Mouse (Mus musculus) myocyte (in vitro differentiated cells): ENCODE measurements around the gene Itgb1bp1. TPM values are rescaled to one million over a fixed set of nuclear protein-coding genes. Genes with fewer than 3 reads are reported as not detected.
A peak's percentile ranks its signal among the peaks of the same experiment; 100 is the strongest.

ENCODE experiments used
- H3K27me3 ChIP-seq: one replicate; pipeline ENCODE4 v1.6.1; 2011; ENCODE audit not compliant: control insufficient read depth, insufficient read depth, insufficient read length
- H3K36me3 ChIP-seq: one replicate; pipeline ENCODE4 v1.6.1; 2011; ENCODE audit not compliant: control insufficient read depth, insufficient read depth
- H3K4me2 ChIP-seq: one replicate; pipeline ENCODE4 v1.6.1; 2011; ENCODE audit warnings: low read depth, control low read depth
- H3K4me3 ChIP-seq: one replicate; pipeline ENCODE4 v1.5.1; 2011; ENCODE audit warnings: mild to moderate bottlenecking, control low read depth, moderate library complexity
- H3K79me2 ChIP-seq: one replicate; pipeline ENCODE4 v1.6.1; 2011; ENCODE audit not compliant: control insufficient read depth, insufficient read depth
- H3ac ChIP-seq: one replicate; pipeline ENCODE4 v1.6.1; 2011; ENCODE audit not compliant: control insufficient read depth, insufficient read length
- CEBPB ChIP-seq: IDR thresholded peaks from 2 replicates; pipeline ENCODE4 v1.6.1; 2011; ENCODE audit warnings: mild to moderate bottlenecking, moderate library complexity; ENCODE audit not compliant: poor library complexity, insufficient read depth, severe bottlenecking
- E2F4 ChIP-seq: IDR thresholded peaks from one replicate; pipeline ENCODE4 v1.6.1; 2011; ENCODE audit warnings: mild to moderate bottlenecking, control low read depth, moderate library complexity; ENCODE audit not compliant: insufficient read depth
- MAX ChIP-seq: IDR thresholded peaks from one replicate; pipeline ENCODE4 v1.6.1; 2011; ENCODE audit warnings: low read depth, mild to moderate bottlenecking, control low read depth
- MYOD1 ChIP-seq, 3 experiments: IDR thresholded peaks; one replicate each; pipeline ENCODE4 v1.6.1; 2011; ENCODE audit warnings: control low read depth in 2 of 3, low read depth in 2 of 3, mild to moderate bottlenecking in 2 of 3, moderate library complexity in 1 of 3; ENCODE audit not compliant: insufficient read length in 2 of 3, control insufficient read depth in 1 of 3
- MYOG ChIP-seq, 3 experiments: IDR thresholded peaks; one replicate each; pipeline ENCODE4 v1.6.1; 2011; ENCODE audit warnings: control low read depth in 2 of 3, low read depth in 2 of 3, mild to moderate bottlenecking in 2 of 3; ENCODE audit not compliant: insufficient read length in 2 of 3, control insufficient read depth in 1 of 3, insufficient read depth in 1 of 3
- POLR2A ChIP-seq: IDR thresholded peaks from one replicate; pipeline ENCODE4 v1.6.1; 2011; ENCODE audit warnings: low read depth, mild to moderate bottlenecking, control low read depth, moderate library complexity; ENCODE audit not compliant: insufficient read length
- POLR2AphosphoS2 ChIP-seq: IDR thresholded peaks from one replicate; pipeline ENCODE4 v1.6.1; 2011; ENCODE audit warnings: low read depth, control low read depth; ENCODE audit not compliant: insufficient read length
- REST ChIP-seq: IDR thresholded peaks from one replicate; pipeline ENCODE4 v1.6.1; 2011; ENCODE audit warnings: mild to moderate bottlenecking, control low read depth, moderate library complexity; ENCODE audit not compliant: insufficient read depth, insufficient read length
- SRF ChIP-seq: IDR thresholded peaks from one replicate; pipeline ENCODE4 v1.6.1; 2011; ENCODE audit warnings: low read depth; ENCODE audit not compliant: control insufficient read depth, insufficient read length
- TCF12 ChIP-seq: IDR thresholded peaks from one replicate; pipeline ENCODE4 v1.6.1; 2011; ENCODE audit warnings: mild to moderate bottlenecking, control low read depth; ENCODE audit not compliant: poor library complexity, insufficient read depth, severe bottlenecking
- TCF3 ChIP-seq: IDR thresholded peaks from one replicate; pipeline ENCODE4 v1.6.1; 2011; ENCODE audit warnings: low read depth, control low read depth; ENCODE audit not compliant: insufficient read length
- USF1 ChIP-seq: IDR thresholded peaks from one replicate; pipeline ENCODE4 v1.6.1; 2011; ENCODE audit warnings: low read depth, mild to moderate bottlenecking, control low read depth, moderate library complexity
- polyA plus RNA-seq: library from polyadenylated mRNA; unstranded; fragments of >200 nt; fragmentation: generic; extraction: Trizol; gene quantifications from one replicate; pipeline ENCODE4 v1.2.1, GENCODE M21; 2012; ENCODE audit warnings: missing spikeins

Itgb1bp1 gene
- polyA plus RNA-seq, 1 experiment: 45.4 TPM

GRCm38 (mm10) chr12:21322856-21323255, 36.8 kb upstream of the Itgb1bp1 start:
- no peak overlapping the region for H3K4me3 ChIP-seq
- TF ChIP-seq REST (no peak), POLR2AphosphoS2 (no peak), MYOG (IDR thresholded peaks at IDR 0.05; ENCODE audit: control insufficient read depth in 1 of 3, insufficient read depth in 1 of 3, insufficient read length in 2 of 3, low read depth in 2 of 3) (no peak), MYOD1 (IDR thresholded peaks at IDR 0.05; ENCODE audit: control insufficient read depth in 1 of 3, insufficient read length in 2 of 3, low read depth in 2 of 3) (no peak), SRF (no peak)
- H3ac ChIP-seq: no peak overlapping the region

GRCm38 (mm10) chr12:21322296-21322695, 36.2 kb upstream of the Itgb1bp1 start:
- no peak overlapping the region for H3K4me3 ChIP-seq
- no peak for TF ChIP-seq TCF12
- peak; percentile 2 for TF ChIP-seq POLR2AphosphoS2
- H3K79me2 ChIP-seq: no peaks in the 10 kb centered on the region
- no peak overlapping the region for H3K4me2 ChIP-seq
- peaks cover 37% of the 10 kb centered on the region for H3K36me3 ChIP-seq
- H3K27me3 ChIP-seq: no peaks in the 10 kb centered on the region
- H3ac ChIP-seq: no peak overlapping the region

More at GRCm38 (mm10) chr12:21322856-21323255, 36.8 kb upstream of the Itgb1bp1 start:
- no peaks in the 10 kb centered on the region for H3K79me2 ChIP-seq
- H3K27me3 ChIP-seq: no peaks in the 10 kb centered on the region
- H3K4me2 ChIP-seq: no peak overlapping the region
- peaks cover 42% of the 10 kb centered on the region for H3K36me3 ChIP-seq

GRCm38 (mm10) chr12:21321170-21321569, 35.1 kb upstream of the Itgb1bp1 start:
- Histone ChIP-seq H3K79me2 (no peaks in the 10 kb centered on the region), H3ac (no peak overlapping the region), H3K4me3 (no peak overlapping the region), H3K4me2 (no peak overlapping the region), H3K36me3 (peaks cover 33% of the 10 kb centered on the region), H3K27me3 (no peaks in the 10 kb centered on the region)
- TF ChIP-seq MAX: no peak
- no peak for TF ChIP-seq MYOD1 (IDR thresholded peaks at IDR 0.05; ENCODE audit: control insufficient read depth in 1 of 3, insufficient read length in 2 of 3, low read depth in 2 of 3)
- no peak for TF ChIP-seq SRF
- TF ChIP-seq TCF3: no peak
- TF ChIP-seq REST: no peak
- TF ChIP-seq USF1: no peak
- no peak for TF ChIP-seq TCF12
- no peak for TF ChIP-seq POLR2A
- TF ChIP-seq POLR2AphosphoS2: no peak
- TF ChIP-seq CEBPB: no peak
- TF ChIP-seq E2F4: no peak
- no peak for TF ChIP-seq MYOG (IDR thresholded peaks at IDR 0.05; ENCODE audit: control insufficient read depth in 1 of 3, insufficient read depth in 1 of 3, insufficient read length in 2 of 3, low read depth in 2 of 3)

- Histone ChIP-seq H3K4me3 (no peak overlapping the region), H3K36me3 (peaks cover 33% of the 10 kb centered on the region), H3K79me2 (no peaks in the 10 kb centered on the region), H3K27me3 (no peaks in the 10 kb centered on the region), H3K4me2 (no peak overlapping the region), H3ac (no peak overlapping the region)
- no peak for TF ChIP-seq POLR2AphosphoS2
- TF ChIP-seq MYOD1 (IDR thresholded peaks at IDR 0.05; ENCODE audit: control insufficient read depth in 1 of 3, insufficient read length in 2 of 3, low read depth in 2 of 3): no peak
- TF ChIP-seq REST: no peak
- no peak for TF ChIP-seq USF1
- TF ChIP-seq POLR2A: no peak
- no peak for TF ChIP-seq MAX
- TF ChIP-seq TCF3: no peak
- no peak for TF ChIP-seq SRF
- TF ChIP-seq MYOG (IDR thresholded peaks at IDR 0.05; ENCODE audit: control insufficient read depth in 1 of 3, insufficient read depth in 1 of 3, insufficient read length in 2 of 3, low read depth in 2 of 3): no peak
- no peak for TF ChIP-seq TCF12
- no peak for TF ChIP-seq CEBPB
Observed at GRCm38 (mm10) chr12:21320317-21320716, 34.2 kb upstream of the Itgb1bp1 start.

GRCm38 (mm10) chr12:21318143-21318895, 32.2 kb upstream of the Itgb1bp1 start:
- Histone ChIP-seq H3K79me2 (no peaks in the 10 kb centered on the region), H3K27me3 (no peaks in the 10 kb centered on the region), H3K4me2 (peak overlapping the region; percentile 71), H3ac (no peak overlapping the region), H3K4me3 (peak overlapping the region; percentile 68), H3K36me3 (peaks cover 26% of the 10 kb centered on the region)
- TF ChIP-seq TCF12: no peak
- no peak for TF ChIP-seq POLR2A
- TF ChIP-seq E2F4: no peak
- no peak for TF ChIP-seq MYOG (IDR thresholded peaks at IDR 0.05; ENCODE audit: control insufficient read depth in 1 of 3, insufficient read depth in 1 of 3, insufficient read length in 2 of 3, low read depth in 2 of 3)
- TF ChIP-seq CEBPB: no peak
- no peak for TF ChIP-seq SRF
